Mouse (Mus musculus) adrenal gland, postnatal 0 days (tissue): Measurements from ENCODE around the gene Nudt16. TPM values are rescaled to one million over a fixed set of nuclear protein-coding genes. Genes with fewer than 3 reads are reported as not detected.

ENCODE experiments used
- polyA plus RNA-seq: library from polyadenylated mRNA; unstranded; fragments of >200 nt; fragmentation: Nextera tagmentation; extraction: Ambion mirVana; gene quantifications from 2 replicates; pipeline ENCODE4 v1.2.1, GENCODE M21; 2015

Gene Nudt16
- polyA plus RNA-seq: 23.2 and 27.5 TPM in 2 replicates

GRCm38 (mm10) chr9:105131253-105132001 is at the start of gene Nudt16:
TSS of gene Nudt16 (minus strand) at chr9:105131824.

GRCm38 (mm10) chr9:105144992-105145391 is 13.4 kb upstream of the Nudt16 start, which contains the start of gene 1700080E11Rik:
TSS of gene 1700080E11Rik (minus strand) at chr9:105145092.

Other genes starting within 250 kb of the Nudt16 start
- 76.8 and 87.5 TPM in 2 replicates for gene Mrpl3, start 78.6 kb downstream of the Nudt16 start, polyA plus RNA-seq
- not detected in 2 replicates for gene 1700080E11Rik, start 13.3 kb upstream of the Nudt16 start, polyA plus RNA-seq